Mouse (Mus musculus) MEL (cell line): ENCODE data around the gene Ccno. TPM values are rescaled to one million over a fixed set of nuclear protein-coding genes. Genes with fewer than 3 reads are reported as not detected.

ENCODE experiments used
- DNase-seq: peaks from one replicate; pipeline ENCODE4 v3.0.0; 2011; ENCODE audit warnings: low read depth, low spot score
- H3K27ac ChIP-seq: 2 replicates; pipeline ENCODE4 v1.5.1; 2012; ENCODE audit warnings: low read depth, mild to moderate bottlenecking, control low read depth, low read length, moderate library complexity; ENCODE audit not compliant: control insufficient read depth
- H3K27me3 ChIP-seq, 2 experiments: fragments of 150-350 bp in 1 of 2; sonication (generic) in 1 of 2; 2 replicates each; pipeline ENCODE4 v1.6.1; 2012; ENCODE audit warnings: low read length in 2 of 2, mild to moderate bottlenecking in 2 of 2, improper control_type of control experiment in 1 of 2, moderate library complexity in 1 of 2; ENCODE audit not compliant: insufficient read depth in 2 of 2, control insufficient read depth in 1 of 2
- H3K36me3 ChIP-seq, 2 experiments: 2 replicates each; pipeline ENCODE4 v1.6.1; 2012 to 2014; ENCODE audit warnings: low read length in 2 of 2, improper control_type of control experiment in 1 of 2, inconsistent platforms in 1 of 2, mild to moderate bottlenecking in 1 of 2; ENCODE audit not compliant: insufficient read depth in 2 of 2, control insufficient read depth in 1 of 2
- H3K4me1 ChIP-seq, 2 experiments: fragments of 150-350 bp in 1 of 2; sonication (generic) in 1 of 2; 2 replicates each; pipeline ENCODE4 v1.6.1; 2012; ENCODE audit warnings: low read length in 2 of 2, improper control_type of control experiment in 1 of 2, mild to moderate bottlenecking in 1 of 2; ENCODE audit not compliant: insufficient read depth in 2 of 2, control insufficient read depth in 1 of 2
- H3K4me3 ChIP-seq, 2 experiments: fragments of 150-350 bp in 1 of 2; sonication (generic) in 1 of 2; 2 replicates each; pipeline ENCODE4 v1.5.1; 2012; ENCODE audit warnings: low read depth in 2 of 2, low read length in 2 of 2, mild to moderate bottlenecking in 2 of 2, moderate library complexity in 2 of 2, control low read depth in 1 of 2, improper control_type of control experiment in 1 of 2; ENCODE audit not compliant: control insufficient read depth in 1 of 2, insufficient read depth in 1 of 2
- H3K79me2 ChIP-seq: 2 replicates; pipeline ENCODE4 v1.6.1; 2012; ENCODE audit warnings: mild to moderate bottlenecking, low read length, moderate library complexity; ENCODE audit not compliant: control insufficient read depth, poor library complexity, insufficient read depth
- H3K9ac ChIP-seq: 2 replicates; pipeline ENCODE4 v1.6.1; 2012; ENCODE audit warnings: low read depth, mild to moderate bottlenecking, control low read depth, low read length, moderate library complexity; ENCODE audit not compliant: control insufficient read depth, poor library complexity, severe bottlenecking
- H3K9me3 ChIP-seq: fragments of 150-350 bp; sonication (generic); replicated peaks from 2 replicates; pipeline ENCODE4 v1.6.1; 2012; ENCODE audit warnings: mild to moderate bottlenecking, low read length, improper control_type of control experiment, moderate library complexity; ENCODE audit not compliant: insufficient read depth
- BHLHE40 ChIP-seq: IDR thresholded peaks from 2 replicates; pipeline ENCODE4 v1.6.1; 2012; ENCODE audit warnings: low read depth, mild to moderate bottlenecking, inconsistent platforms, low read length, improper control_type of control experiment, borderline replicate concordance
- CHD2 ChIP-seq: IDR thresholded peaks from 2 replicates; pipeline ENCODE4 v1.6.1; 2011; ENCODE audit warnings: low read length, improper control_type of control experiment
- CTCF ChIP-seq, 3 experiments: IDR thresholded peaks in 2 of 3; conservative IDR thresholded peaks in 1 of 3; 2 replicates each; pipeline ENCODE4 v1.5.1; 2011 to 2012; ENCODE audit warnings: low read length in 3 of 3, low read depth in 2 of 3, mild to moderate bottlenecking in 2 of 3, improper control_type of control experiment in 1 of 3, inconsistent platforms in 1 of 3, mixed read lengths in 1 of 3, moderate library complexity in 1 of 3; ENCODE audit not compliant: control insufficient read depth in 1 of 3, insufficient read depth in 1 of 3, poor library complexity in 1 of 3, severe bottlenecking in 1 of 3
- E2F4 ChIP-seq: IDR thresholded peaks from 2 replicates; pipeline ENCODE4 v1.6.1; 2011; ENCODE audit warnings: low read depth, low read length, improper control_type of control experiment, borderline replicate concordance
- ELF1 ChIP-seq: IDR thresholded peaks from 2 replicates; pipeline ENCODE4 v1.6.1; 2014; ENCODE audit warnings: low read depth, mild to moderate bottlenecking, inconsistent platforms, low read length, improper control_type of control experiment, moderate library complexity
- EP300 ChIP-seq, 2 experiments: IDR thresholded peaks; 2 replicates each; pipeline ENCODE4 v1.6.1; 2011; ENCODE audit warnings: improper control_type of control experiment in 2 of 2, low read length in 2 of 2, low read depth in 1 of 2, mild to moderate bottlenecking in 1 of 2
- ETS1 ChIP-seq: IDR thresholded peaks from 2 replicates; pipeline ENCODE4 v1.6.1; 2012; ENCODE audit warnings: low read depth, mild to moderate bottlenecking, inconsistent platforms, low read length, improper control_type of control experiment, moderate library complexity
- GABPA ChIP-seq: IDR thresholded peaks from 2 replicates; pipeline ENCODE4 v1.6.1; 2012; ENCODE audit warnings: low read depth, mild to moderate bottlenecking, inconsistent platforms, low read length, improper control_type of control experiment, moderate library complexity
- GATA1 ChIP-seq: IDR thresholded peaks from 2 replicates; pipeline ENCODE4 v1.6.1; 2011; ENCODE audit warnings: low read depth, low read length, improper control_type of control experiment
- JUND ChIP-seq: IDR thresholded peaks from 2 replicates; pipeline ENCODE4 v1.6.1; 2011; ENCODE audit warnings: low read depth, mild to moderate bottlenecking, improper control_type of control experiment, low read length
- MAFK ChIP-seq: IDR thresholded peaks from 2 replicates; pipeline ENCODE4 v1.6.1; 2011; ENCODE audit warnings: low read depth, mild to moderate bottlenecking, low read length, improper control_type of control experiment, borderline replicate concordance
- MAZ ChIP-seq: IDR thresholded peaks from 2 replicates; pipeline ENCODE4 v1.6.1; 2012; ENCODE audit warnings: low read depth, mild to moderate bottlenecking, inconsistent platforms, low read length, improper control_type of control experiment
- MYB ChIP-seq: IDR thresholded peaks from 2 replicates; pipeline ENCODE4 v1.6.1; 2011; ENCODE audit warnings: mild to moderate bottlenecking, low read depth, low read length, improper control_type of control experiment
- NELFE ChIP-seq: IDR thresholded peaks from 2 replicates; pipeline ENCODE4 v1.6.1; 2011; ENCODE audit warnings: low read depth, low read length, improper control_type of control experiment
- POLR2A ChIP-seq, 2 experiments: IDR thresholded peaks; 2 replicates each; pipeline ENCODE4 v1.6.1; 2011 to 2012; ENCODE audit warnings: low read length in 2 of 2, mild to moderate bottlenecking in 2 of 2, control low read depth in 1 of 2, improper control_type of control experiment in 1 of 2, low read depth in 1 of 2, moderate library complexity in 1 of 2; ENCODE audit not compliant: control insufficient read depth in 1 of 2, insufficient read depth in 1 of 2, poor library complexity in 1 of 2
- POLR2AphosphoS2 ChIP-seq: IDR thresholded peaks from 2 replicates; pipeline ENCODE4 v1.6.1; 2011; ENCODE audit warnings: low read length, improper control_type of control experiment
- POLR2AphosphoS5 ChIP-seq: IDR thresholded peaks from 2 replicates; pipeline ENCODE4 v1.6.1; 2012; ENCODE audit warnings: low read depth, borderline replicate concordance, mild to moderate bottlenecking, inconsistent platforms, low read length, moderate library complexity, mixed read lengths
- RAD21 ChIP-seq: IDR thresholded peaks from 2 replicates; pipeline ENCODE4 v1.6.1; 2011; ENCODE audit warnings: mild to moderate bottlenecking, low read depth, low read length, improper control_type of control experiment
- RCOR1 ChIP-seq: IDR thresholded peaks from 2 replicates; pipeline ENCODE4 v1.6.1; 2012; ENCODE audit warnings: low read depth, mild to moderate bottlenecking, inconsistent platforms, low read length, improper control_type of control experiment
- SIN3A ChIP-seq: IDR thresholded peaks from 2 replicates; pipeline ENCODE4 v1.6.1; 2012; ENCODE audit warnings: low read length, improper control_type of control experiment, inconsistent platforms
- SMC3 ChIP-seq: IDR thresholded peaks from 2 replicates; pipeline ENCODE4 v1.6.1; 2011; ENCODE audit warnings: low read depth, low read length, improper control_type of control experiment
- TAL1 ChIP-seq: IDR thresholded peaks from 2 replicates; pipeline ENCODE4 v1.6.1; 2012; ENCODE audit warnings: mild to moderate bottlenecking, inconsistent platforms, low read length, moderate library complexity, mixed read lengths
- TCF12 ChIP-seq: IDR thresholded peaks from 2 replicates; pipeline ENCODE4 v1.6.1; 2014; ENCODE audit warnings: low read depth, mild to moderate bottlenecking, inconsistent platforms, low read length, improper control_type of control experiment, moderate library complexity
- UBTF ChIP-seq: IDR thresholded peaks from 2 replicates; pipeline ENCODE4 v1.6.1; 2012; ENCODE audit warnings: low read depth, mild to moderate bottlenecking, inconsistent platforms, low read length, improper control_type of control experiment, moderate library complexity, borderline replicate concordance; ENCODE audit not compliant: insufficient read depth
- USF2 ChIP-seq, 2 experiments: IDR thresholded peaks; 2 replicates each; pipeline ENCODE4 v1.6.1; 2011 to 2012; ENCODE audit warnings: improper control_type of control experiment in 2 of 2, low read length in 2 of 2, borderline replicate concordance in 1 of 2, inconsistent platforms in 1 of 2, low read depth in 1 of 2, mild to moderate bottlenecking in 1 of 2; ENCODE audit not compliant: insufficient read depth in 1 of 2
- ZC3H11A ChIP-seq: IDR thresholded peaks from 2 replicates; pipeline ENCODE4 v1.6.1; 2012; ENCODE audit warnings: low read depth, mild to moderate bottlenecking, inconsistent platforms, low read length, improper control_type of control experiment
- ZMIZ1 ChIP-seq: IDR thresholded peaks from 2 replicates; pipeline ENCODE4 v1.6.1; 2012; ENCODE audit warnings: low read depth, mild to moderate bottlenecking, inconsistent platforms, low read length, improper control_type of control experiment, moderate library complexity
- polyA plus RNA-seq, 2 experiments: library from polyadenylated mRNA; stranded (reverse) in 1 of 2; unstranded in 1 of 2; fragments of >175 nt in 1 of 2; fragments of >200 nt in 1 of 2; gene quantifications; 2 replicates each; pipeline versions ENCODE4 v1.2.1 to v1.2.4; 2012; ENCODE audit warnings: low replicate concordance in 2 of 2, low read depth in 1 of 2; ENCODE audit not compliant: insufficient read length in 2 of 2, insufficient read depth in 1 of 2, missing spikeins in 1 of 2
- total RNA-seq: library from RNA; depleted of rRNA; stranded (reverse); fragments of 300-350 nt; gene quantifications from 2 replicates; pipeline ENCODE4 v1.2.3, GENCODE M21; 2012

Gene Ccno
- total and polyA plus RNA-seq, 3 experiments: 0.27 to 0.50 TPM; not detected in 1

DNA sequence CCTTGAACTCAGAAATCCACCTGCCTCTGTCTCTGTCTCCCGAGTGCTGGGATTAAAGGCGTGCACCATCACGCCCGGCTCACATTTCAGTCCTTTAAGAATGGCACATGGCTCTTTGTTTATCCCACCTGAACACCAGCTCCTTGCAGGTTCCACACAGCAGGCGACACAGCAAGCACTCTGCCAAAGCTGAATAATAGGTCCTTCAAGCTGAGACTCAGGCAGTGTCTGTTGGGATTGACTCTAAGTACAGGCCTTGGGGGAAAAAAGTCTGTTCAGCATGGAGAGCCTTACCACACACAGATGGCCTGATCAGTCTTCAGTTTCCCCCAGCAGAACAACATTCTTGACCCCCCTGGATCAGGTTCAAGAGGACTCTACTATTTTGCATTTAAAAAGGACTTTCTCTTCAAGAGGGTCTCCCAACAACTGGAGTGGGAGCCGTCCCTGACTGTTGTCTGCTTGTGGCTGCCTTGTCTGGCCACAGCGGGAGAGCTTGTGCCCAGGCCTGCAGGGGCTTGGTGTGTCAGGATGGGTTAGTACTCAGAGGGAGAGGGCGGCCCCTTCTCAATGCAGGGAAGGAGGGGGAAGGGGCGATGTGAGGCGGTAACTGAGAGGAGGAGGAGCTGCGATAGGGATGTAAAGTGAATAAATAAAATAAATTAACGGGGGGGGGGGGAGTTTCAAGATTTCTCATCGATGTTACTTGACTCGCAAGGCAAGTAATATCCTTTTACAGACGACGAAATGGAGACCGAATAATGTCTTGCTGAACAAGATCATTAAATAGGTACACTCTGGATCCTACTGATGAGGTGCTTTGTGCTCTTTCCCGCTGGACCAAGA is 1.8 kb upstream of the Ccno start:
- Histone ChIP-seq H3K9ac (no peak overlapping the region), H3K27me3 (no peaks in the 10 kb centered on the region), H3K9me3 (no peaks in the 10 kb centered on the region), H3K27ac (no peak overlapping the region), H3K4me1 (no peaks in the 10 kb centered on the region; a peak in 1 of 4 replicates), H3K79me2 (no peaks in the 10 kb centered on the region), H3K36me3 (no peaks in the 10 kb centered on the region)
- TF ChIP-seq POLR2AphosphoS2 (no peak), JUND (no peak), ELF1 (no peak), ZMIZ1 (no peak), GABPA (no peak), CHD2 (no peak), GATA1 (no peak), BHLHE40 (no peak), POLR2A (IDR thresholded peaks at IDR 0.05; ENCODE audit: control insufficient read depth in 1 of 2, insufficient read depth in 1 of 2, low read depth in 1 of 2, low read length in 2 of 2, poor library complexity in 1 of 2) (no peak), TAL1 (no peak), MAFK (no peak), ETS1 (no peak), UBTF (no peak)
- TF ChIP-seq, all 39 proteins: peak for 0
- no peak overlapping the region for H3K4me3 ChIP-seq
- DNase-seq: no peak

DNA sequence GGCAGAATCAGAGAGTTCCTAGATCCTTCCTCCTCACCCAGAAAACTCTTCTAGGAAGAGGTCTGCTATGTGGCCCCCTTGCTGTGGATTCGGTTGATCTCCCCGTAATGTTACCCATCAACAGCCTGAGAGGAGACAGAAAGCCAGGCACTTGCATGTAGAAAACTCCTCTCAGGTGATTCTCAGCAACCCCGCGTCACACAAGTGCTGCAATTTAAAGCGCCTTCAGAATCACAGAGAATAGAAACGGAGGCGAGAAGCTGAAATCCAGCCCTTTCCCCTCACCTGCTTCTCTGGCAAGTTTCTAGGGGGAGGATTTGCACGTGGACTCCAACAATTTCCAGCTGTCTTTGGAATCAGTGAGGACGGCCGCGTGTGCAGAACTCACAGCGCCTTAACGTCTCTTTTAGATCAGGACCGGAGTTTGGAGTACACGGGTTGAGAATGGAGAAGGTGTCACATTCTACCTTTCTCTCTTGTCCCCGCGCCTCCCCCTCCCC is 1.1 kb upstream of the Ccno start:
- DNase-seq: no peak
- Histone ChIP-seq H3K4me1 (no peaks in the 10 kb centered on the region; a peak in 1 of 4 replicates), H3K9me3 (no peaks in the 10 kb centered on the region), H3K79me2 (no peaks in the 10 kb centered on the region), H3K27ac (no peak overlapping the region), H3K27me3 (no peaks in the 10 kb centered on the region), H3K36me3 (no peaks in the 10 kb centered on the region)
- TF ChIP-seq CTCF (IDR thresholded peaks at IDR 0.05 in 2 of 3, conservative IDR thresholded peaks at IDR 0.05 in 1 of 3; ENCODE audit: control insufficient read depth in 1 of 3, insufficient read depth in 1 of 3, low read depth in 2 of 3, low read length in 3 of 3, poor library complexity in 1 of 3, severe bottlenecking in 1 of 3) (no peak), RCOR1 (no peak), ZMIZ1 (no peak), RAD21 (no peak), MYB (no peak), SMC3 (no peak), ZC3H11A (no peak), EP300 (IDR thresholded peaks at IDR 0.05; ENCODE audit: low read depth in 1 of 2, low read length in 2 of 2) (no peak), ETS1 (no peak), NELFE (no peak), POLR2AphosphoS5 (no peak), MAZ (no peak), TCF12 (no peak), BHLHE40 (no peak), ELF1 (no peak), USF2 (IDR thresholded peaks at IDR 0.05; ENCODE audit: borderline replicate concordance in 1 of 2, insufficient read depth in 1 of 2, low read depth in 1 of 2, low read length in 2 of 2) (no peak), E2F4 (no peak), JUND (no peak), SIN3A (no peak)
- TF ChIP-seq, all 39 proteins: peak for 0
- H3K4me3 ChIP-seq: no peak overlapping the region
- H3K9ac ChIP-seq: no peak overlapping the region
